Mouse (Mus musculus): ENCODE data around the gene Fam43b. TPM values are rescaled to one million over a fixed set of nuclear protein-coding genes. Genes with fewer than 3 reads are reported as not detected.

The Fam43b gene
- polyA plus RNA-seq, 1 experiment from 2014 or later: 2.6 TPM

DNA sequence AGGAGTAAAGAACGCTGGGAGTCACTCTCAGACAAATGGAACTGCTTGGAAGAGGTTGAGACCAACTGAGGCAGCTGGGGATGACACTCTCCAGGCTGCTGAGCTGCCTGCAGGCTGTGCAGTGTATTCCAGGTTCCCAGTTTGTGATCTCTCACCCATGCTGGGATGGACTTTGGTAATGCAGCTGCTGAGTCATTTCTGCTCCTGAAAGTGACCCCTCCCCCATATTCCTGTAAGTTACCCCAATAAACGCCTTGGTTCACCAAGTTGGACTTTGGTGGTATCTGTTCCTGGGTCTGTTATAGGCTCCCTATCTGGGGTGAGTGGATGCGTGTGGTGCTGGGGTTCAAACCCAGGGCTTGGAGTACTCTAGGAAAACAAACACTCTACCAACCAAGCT lies 38.2 kb downstream of the Fam43b start:
- ATAC-seq (ENCODE audit: low read depth): no peak
- WGBS: 78% methylated on average over 3 of the region's 3 CpGs
- Histone ChIP-seq H3K4me2 (no peak overlapping the region), H3K27ac (replicated peaks) (no peak overlapping the region), H3K4me3 (no peak overlapping the region), H3K4me1 (replicated peaks) (peaks cover 22% of the 10 kb centered on the region), H3K27me3 (no peaks in the 10 kb centered on the region), H3K36me3 (no peaks in the 10 kb centered on the region), H3K9me3 (no peaks in the 10 kb centered on the region), H3K9ac (no peak overlapping the region)

- peaks cover 16% of the 10 kb centered on the region for H3K4me1 ChIP-seq (replicated peaks)
- H3K27ac ChIP-seq (replicated peaks): no peak overlapping the region
- no peaks in the 10 kb centered on the region for H3K36me3 ChIP-seq
- ATAC-seq (ENCODE audit: low read depth): no peak
- no peak overlapping the region for H3K4me2 ChIP-seq
- H3K27me3 ChIP-seq: no peaks in the 10 kb centered on the region
- WGBS: 92% methylated on average over 12 of the region's 12 CpGs
- no peak overlapping the region for H3K9ac ChIP-seq
- H3K4me3 ChIP-seq: no peak overlapping the region
- no peaks in the 10 kb centered on the region for H3K9me3 ChIP-seq
These were observed 39.8 kb downstream of the Fam43b start for GRCm38 (mm10) chr4:138356551-138356950.

DNA sequence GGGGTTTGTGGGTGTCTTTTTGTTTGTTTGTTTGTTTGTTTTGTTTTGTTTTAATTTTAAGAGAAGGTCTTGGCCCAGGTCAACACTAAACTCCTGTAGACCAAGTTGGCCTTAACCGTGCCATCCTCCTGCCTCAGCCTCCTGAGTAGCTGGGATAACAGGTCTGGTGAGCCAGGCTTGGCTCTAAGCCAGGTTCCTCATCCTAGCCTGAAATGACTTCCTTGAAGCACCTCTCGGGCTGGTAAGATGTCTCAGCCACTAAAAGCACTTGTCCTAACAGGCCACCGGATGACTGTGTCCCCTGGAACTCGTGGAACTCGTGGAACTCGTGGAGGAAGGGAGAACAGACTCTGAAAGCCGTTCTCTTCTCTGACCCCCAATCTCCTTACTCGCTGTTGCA lies 40.2 kb downstream of the Fam43b start:
- Histone ChIP-seq H3K36me3 (no peaks in the 10 kb centered on the region), H3K4me1 (replicated peaks) (peaks cover 12% of the 10 kb centered on the region), H3K27ac (replicated peaks) (no peak overlapping the region), H3K4me2 (no peak overlapping the region), H3K9ac (no peak overlapping the region), H3K4me3 (no peak overlapping the region), H3K9me3 (no peaks in the 10 kb centered on the region), H3K27me3 (no peaks in the 10 kb centered on the region)
- WGBS: 88% methylated on average over 8 of the region's 8 CpGs
- ATAC-seq (ENCODE audit: low read depth): no peak

DNA sequence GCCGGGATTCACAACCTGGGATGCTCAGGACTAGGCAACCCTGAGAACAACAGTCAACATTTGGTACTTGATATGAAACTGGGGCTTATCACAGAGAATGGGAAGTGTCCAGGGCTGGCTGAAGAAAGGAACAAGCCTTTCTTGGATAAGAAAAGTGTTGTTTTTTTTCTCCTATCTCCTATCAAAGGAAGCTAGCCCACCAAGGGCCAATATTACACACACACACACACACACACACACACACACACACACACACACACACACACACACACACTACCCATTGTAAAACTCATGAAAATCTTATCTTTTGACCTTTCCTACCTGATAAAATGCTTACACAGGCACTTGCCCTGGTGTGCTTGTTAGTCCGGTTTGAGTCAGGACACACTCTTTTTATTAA lies 40.8 kb downstream of the Fam43b start:
- WGBS: 86% methylated on average over 2 of the region's 2 CpGs
- no peak for ATAC-seq (ENCODE audit: low read depth)
- Histone ChIP-seq H3K27ac (replicated peaks) (no peak overlapping the region), H3K9me3 (no peaks in the 10 kb centered on the region), H3K4me2 (no peak overlapping the region), H3K9ac (no peak overlapping the region), H3K36me3 (no peaks in the 10 kb centered on the region), H3K4me3 (no peak overlapping the region), H3K27me3 (no peaks in the 10 kb centered on the region), H3K4me1 (replicated peaks) (peaks cover 8% of the 10 kb centered on the region; the same call in 1 of the 2 replicates)

GRCm38 (mm10) chr4:138353438-138354171 lies 42.7 kb downstream of the Fam43b start:
- no peak for ATAC-seq (ENCODE audit: low read depth)
- H3K9ac ChIP-seq: no peak overlapping the region
- no peaks in the 10 kb centered on the region for H3K36me3 ChIP-seq
- no peaks in the 10 kb centered on the region for H3K9me3 ChIP-seq
- H3K4me1 ChIP-seq (replicated peaks): peaks cover 8% of the 10 kb centered on the region; the same call in 1 of the 2 replicates
- 71% methylated on average over 10 of the region's 10 CpGs for WGBS
- no peak overlapping the region for H3K4me2 ChIP-seq
- H3K4me3 ChIP-seq: no peak overlapping the region
- no peak overlapping the region for H3K27ac ChIP-seq (replicated peaks)
- H3K27me3 ChIP-seq: no peaks in the 10 kb centered on the region

DNA sequence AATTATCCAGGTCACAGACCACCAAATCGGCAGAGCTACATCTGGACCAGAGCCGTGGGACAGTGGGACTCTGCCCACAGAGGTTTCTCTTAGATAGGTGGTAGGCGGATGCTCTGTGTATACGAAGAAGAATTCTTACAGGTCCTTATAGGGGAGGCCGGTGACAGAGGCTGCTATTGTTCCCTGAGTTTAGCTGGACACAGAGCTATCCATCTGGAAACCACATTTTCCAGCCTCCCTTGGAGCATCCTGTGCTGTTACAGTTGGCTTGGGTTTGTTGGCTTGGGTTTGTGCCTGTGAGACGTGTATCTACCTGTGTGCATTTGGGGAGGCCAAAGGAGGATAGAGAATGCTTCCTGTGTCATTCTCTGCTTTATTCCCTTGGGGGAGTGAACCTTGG lies 43.6 kb downstream of the Fam43b start:
- Histone ChIP-seq H3K27me3 (no peaks in the 10 kb centered on the region), H3K9me3 (no peaks in the 10 kb centered on the region), H3K4me3 (no peak overlapping the region), H3K4me2 (no peak overlapping the region), H3K4me1 (replicated peaks) (peaks cover 8% of the 10 kb centered on the region), H3K36me3 (no peaks in the 10 kb centered on the region), H3K27ac (replicated peaks) (no peak overlapping the region), H3K9ac (no peak overlapping the region)
- 88% methylated on average over 6 of the region's 6 CpGs for WGBS
- no peak for ATAC-seq (ENCODE audit: low read depth)

DNA sequence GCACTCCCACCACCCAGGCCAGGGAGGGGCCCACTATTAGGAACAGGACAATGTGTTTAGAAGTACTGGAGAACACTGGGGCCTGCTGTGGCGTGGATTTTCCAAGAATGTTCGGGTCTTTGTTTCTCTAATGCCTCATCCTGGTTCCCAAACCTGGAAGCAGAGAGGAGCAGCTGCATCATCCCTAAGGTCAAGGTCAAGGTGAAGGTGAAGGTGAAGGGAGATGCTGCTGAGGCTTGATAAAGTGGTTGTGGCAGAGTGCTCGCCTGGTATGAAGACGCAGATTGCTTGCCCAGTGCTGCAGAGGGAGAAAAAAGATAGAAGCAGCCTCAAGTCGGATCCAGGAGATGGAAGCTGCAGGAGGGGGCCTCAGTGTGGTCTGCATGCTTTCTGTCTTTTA lies 44.5 kb downstream of the Fam43b start:
- no peak overlapping the region for H3K4me3 ChIP-seq
- no peak overlapping the region for H3K27ac ChIP-seq (replicated peaks)
- H3K36me3 ChIP-seq: no peaks in the 10 kb centered on the region
- H3K4me2 ChIP-seq: no peak overlapping the region
- H3K4me1 ChIP-seq (replicated peaks): peaks cover 8% of the 10 kb centered on the region
- H3K9me3 ChIP-seq: no peaks in the 10 kb centered on the region
- H3K9ac ChIP-seq: no peak overlapping the region
- WGBS: 84% methylated on average over 5 of the region's 5 CpGs
- no peaks in the 10 kb centered on the region for H3K27me3 ChIP-seq
- no peak for ATAC-seq (ENCODE audit: low read depth)

DNA sequence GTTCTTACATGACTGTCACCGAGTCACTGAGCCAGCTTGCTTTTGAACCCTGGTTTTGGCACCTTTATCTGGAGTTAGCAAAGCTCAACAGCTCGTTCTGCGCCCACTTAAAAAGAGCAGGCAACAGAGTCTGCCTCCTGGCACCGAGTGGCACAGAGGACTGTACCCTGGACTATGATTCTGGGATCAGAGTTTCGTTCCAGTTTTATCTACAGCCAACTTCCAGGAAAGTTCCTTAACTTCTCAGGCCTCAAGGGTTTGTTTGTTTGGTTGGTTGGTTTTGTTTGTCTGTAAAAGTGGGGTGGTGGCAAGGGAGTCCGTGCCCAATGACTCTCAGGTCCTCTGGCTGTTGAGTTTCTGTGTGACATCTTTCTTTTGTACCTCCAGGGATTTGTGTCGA lies 47.6 kb downstream of the Fam43b start:
- H3K9me3 ChIP-seq: no peaks in the 10 kb centered on the region
- H3K27ac ChIP-seq (replicated peaks): no peak overlapping the region
- no peak overlapping the region for H3K4me2 ChIP-seq
- H3K4me1 ChIP-seq (replicated peaks): peaks cover 7% of the 10 kb centered on the region
- H3K4me3 ChIP-seq: no peak overlapping the region
- no peaks in the 10 kb centered on the region for H3K36me3 ChIP-seq
- no peaks in the 10 kb centered on the region for H3K27me3 ChIP-seq
- 80% methylated on average over 7 of the region's 7 CpGs for WGBS
- no peak for ATAC-seq (ENCODE audit: low read depth)
- no peak overlapping the region for H3K9ac ChIP-seq

GRCm38 (mm10) chr4:138347280-138347679 lies 49.0 kb downstream of the Fam43b start:
- Histone ChIP-seq H3K27me3 (no peaks in the 10 kb centered on the region), H3K4me1 (replicated peaks) (peaks cover 13% of the 10 kb centered on the region), H3K9me3 (no peaks in the 10 kb centered on the region), H3K4me2 (no peak overlapping the region), H3K27ac (replicated peaks) (no peak overlapping the region), H3K36me3 (no peaks in the 10 kb centered on the region), H3K4me3 (no peak overlapping the region), H3K9ac (no peak overlapping the region)
- 70% methylated on average over 1 of the region's 1 CpGs for WGBS
- no peak for ATAC-seq (ENCODE audit: low read depth)

GRCm38 (mm10) chr4:138344891-138345545 lies 51.3 kb downstream of the Fam43b start:
- no peak overlapping the region for H3K27ac ChIP-seq (replicated peaks)
- no peak overlapping the region for H3K4me3 ChIP-seq
- 68% methylated on average over 9 of the region's 9 CpGs for WGBS
- peaks cover 13% of the 10 kb centered on the region for H3K4me1 ChIP-seq (replicated peaks)
- H3K9me3 ChIP-seq: no peaks in the 10 kb centered on the region
- no peaks in the 10 kb centered on the region for H3K27me3 ChIP-seq
- H3K36me3 ChIP-seq: no peaks in the 10 kb centered on the region
- no peak overlapping the region for H3K9ac ChIP-seq
- no peak overlapping the region for H3K4me2 ChIP-seq
- no peak for ATAC-seq (ENCODE audit: low read depth)
